Mouse (Mus musculus): ENCODE results near the gene Crtc1. TPM values are rescaled to one million over a fixed set of nuclear protein-coding genes. Genes with fewer than 3 reads are reported as not detected.
A peak's percentile ranks its signal among the peaks of the same experiment; 100 is the strongest.

The Crtc1 gene
- polyA plus RNA-seq, 1 experiment: 15.1 TPM

GRCm38 (mm10) chr8:70352657-70353151, 86.7 kb downstream of the Crtc1 start:
- peak overlapping the region; percentile 26; the same call in 1 of the 2 replicates for H3K27ac ChIP-seq (ENCODE audit: insufficient read depth, low read depth, low read length)
- H3K36me3 ChIP-seq (ENCODE audit: control insufficient read depth, insufficient read depth, low read length): peaks cover 6% of the 10 kb centered on the region; the same call in 1 of the 2 replicates
- WGBS: under 1% methylated on average over 64 of the region's 64 CpGs
- H3K27me3 ChIP-seq (ENCODE audit: control insufficient read depth, insufficient read depth, low read length): no peaks in the 10 kb centered on the region
- H3K4me1 ChIP-seq (ENCODE audit: control insufficient read depth, insufficient read depth, insufficient read length, low read length): peaks cover 46% of the 10 kb centered on the region
- peak overlapping the region; percentile 89 for H3K4me3 ChIP-seq (ENCODE audit: low read depth, low read length)
- no peak for TF ChIP-seq POLR2A (IDR thresholded peaks at IDR 0.05; ENCODE audit: low read depth, low read length)
- no peak for TF ChIP-seq CTCF (IDR thresholded peaks at IDR 0.05; ENCODE audit: extremely low read depth, insufficient read length, insufficient replicate concordance, low read depth, low read length)

- Histone ChIP-seq H3K36me3 (ENCODE audit: control insufficient read depth, insufficient read depth, low read length) (peaks cover 6% of the 10 kb centered on the region; the same call in 1 of the 2 replicates), H3K4me1 (ENCODE audit: control insufficient read depth, insufficient read depth, insufficient read length, low read length) (peaks cover 52% of the 10 kb centered on the region), H3K27me3 (ENCODE audit: control insufficient read depth, insufficient read depth, low read length) (no peaks in the 10 kb centered on the region), H3K4me3 (ENCODE audit: low read depth, low read length) (peak overlapping the region; percentile 89), H3K27ac (ENCODE audit: insufficient read depth, low read depth, low read length) (peak overlapping the region; percentile 26)
- WGBS: 10% methylated on average over 3 of the region's 3 CpGs
- TF ChIP-seq POLR2A (IDR thresholded peaks at IDR 0.05; ENCODE audit: low read depth, low read length) (no peak), CTCF (IDR thresholded peaks at IDR 0.05; ENCODE audit: extremely low read depth, insufficient read length, insufficient replicate concordance, low read depth, low read length) (no peak)
Observed at GRCm38 (mm10) chr8:70352000-70352384, 87.4 kb downstream of the Crtc1 start.

- TF ChIP-seq POLR2A (IDR thresholded peaks at IDR 0.05; ENCODE audit: low read depth, low read length) (no peak), CTCF (IDR thresholded peaks at IDR 0.05; ENCODE audit: extremely low read depth, insufficient read length, insufficient replicate concordance, low read depth, low read length) (no peak)
- H3K27ac ChIP-seq (ENCODE audit: insufficient read depth, low read depth, low read length): peak overlapping the region; percentile 26; the same call in 1 of the 2 replicates
- H3K27me3 ChIP-seq (ENCODE audit: control insufficient read depth, insufficient read depth, low read length): no peaks in the 10 kb centered on the region
- 9% methylated on average over 15 of the region's 15 CpGs for WGBS
- H3K4me1 ChIP-seq (ENCODE audit: control insufficient read depth, insufficient read depth, insufficient read length, low read length): peaks cover 52% of the 10 kb centered on the region
- H3K36me3 ChIP-seq (ENCODE audit: control insufficient read depth, insufficient read depth, low read length): peaks cover 6% of the 10 kb centered on the region; the same call in 1 of the 2 replicates
- peak overlapping the region; percentile 89 for H3K4me3 ChIP-seq (ENCODE audit: low read depth, low read length)
Observed at GRCm38 (mm10) chr8:70351035-70351999, 88.1 kb downstream of the Crtc1 start.

- no peaks in the 10 kb centered on the region for H3K27me3 ChIP-seq (ENCODE audit: control insufficient read depth, insufficient read depth, low read length)
- no peak overlapping the region for H3K4me3 ChIP-seq (ENCODE audit: low read depth, low read length)
- TF ChIP-seq POLR2A (IDR thresholded peaks at IDR 0.05; ENCODE audit: low read depth, low read length) (no peak), CTCF (IDR thresholded peaks at IDR 0.05; ENCODE audit: extremely low read depth, insufficient read length, insufficient replicate concordance, low read depth, low read length) (no peak)
- WGBS: 22% methylated on average over 1 of the region's 1 CpGs
- H3K4me1 ChIP-seq (ENCODE audit: control insufficient read depth, insufficient read depth, insufficient read length, low read length): peaks cover 47% of the 10 kb centered on the region
- H3K27ac ChIP-seq (ENCODE audit: insufficient read depth, low read depth, low read length): peak overlapping the region; percentile 73
- H3K36me3 ChIP-seq (ENCODE audit: control insufficient read depth, insufficient read depth, low read length): peaks cover 17% of the 10 kb centered on the region
Observed at GRCm38 (mm10) chr8:70347860-70348420, 91.4 kb downstream of the Crtc1 start.

- TF ChIP-seq CTCF (IDR thresholded peaks at IDR 0.05; ENCODE audit: extremely low read depth, insufficient read length, insufficient replicate concordance, low read depth, low read length) (no peak), POLR2A (IDR thresholded peaks at IDR 0.05; ENCODE audit: low read depth, low read length) (no peak)
- Histone ChIP-seq H3K27ac (ENCODE audit: insufficient read depth, low read depth, low read length) (peak overlapping the region; percentile 69), H3K4me3 (ENCODE audit: low read depth, low read length) (no peak overlapping the region), H3K27me3 (ENCODE audit: control insufficient read depth, insufficient read depth, low read length) (no peaks in the 10 kb centered on the region), H3K4me1 (ENCODE audit: control insufficient read depth, insufficient read depth, insufficient read length, low read length) (peaks cover 47% of the 10 kb centered on the region), H3K36me3 (ENCODE audit: control insufficient read depth, insufficient read depth, low read length) (peaks cover 21% of the 10 kb centered on the region)
- 34% methylated on average over 4 of the region's 4 CpGs for WGBS
Observed at GRCm38 (mm10) chr8:70347443-70347842, 91.9 kb downstream of the Crtc1 start.

- no peak overlapping the region for H3K27ac ChIP-seq (ENCODE audit: insufficient read depth, low read depth, low read length)
- H3K27me3 ChIP-seq (ENCODE audit: control insufficient read depth, insufficient read depth, low read length): no peaks in the 10 kb centered on the region
- H3K4me1 ChIP-seq (ENCODE audit: control insufficient read depth, insufficient read depth, insufficient read length, low read length): peaks cover 21% of the 10 kb centered on the region
- H3K36me3 ChIP-seq (ENCODE audit: control insufficient read depth, insufficient read depth, low read length): peaks cover 49% of the 10 kb centered on the region
- 53% methylated on average over 2 of the region's 2 CpGs for WGBS
- H3K4me3 ChIP-seq (ENCODE audit: low read depth, low read length): no peak overlapping the region
- TF ChIP-seq CTCF (IDR thresholded peaks at IDR 0.05; ENCODE audit: extremely low read depth, insufficient read length, insufficient replicate concordance, low read depth, low read length): no peak
- TF ChIP-seq POLR2A (IDR thresholded peaks at IDR 0.05; ENCODE audit: low read depth, low read length): no peak
Observed at GRCm38 (mm10) chr8:70344279-70344678, 95.1 kb downstream of the Crtc1 start.

GRCm38 (mm10) chr8:70343696-70344095, 95.7 kb downstream of the Crtc1 start:
- Histone ChIP-seq H3K36me3 (ENCODE audit: control insufficient read depth, insufficient read depth, low read length) (peaks cover 49% of the 10 kb centered on the region), H3K4me1 (ENCODE audit: control insufficient read depth, insufficient read depth, insufficient read length, low read length) (peaks cover 15% of the 10 kb centered on the region), H3K27me3 (ENCODE audit: control insufficient read depth, insufficient read depth, low read length) (no peaks in the 10 kb centered on the region), H3K4me3 (ENCODE audit: low read depth, low read length) (no peak overlapping the region), H3K27ac (ENCODE audit: insufficient read depth, low read depth, low read length) (no peak overlapping the region)
- peak; percentile 51; the same call in 1 of the 2 replicates for TF ChIP-seq CTCF (IDR thresholded peaks at IDR 0.05; ENCODE audit: extremely low read depth, insufficient read length, insufficient replicate concordance, low read depth, low read length)
- no peak for TF ChIP-seq POLR2A (IDR thresholded peaks at IDR 0.05; ENCODE audit: low read depth, low read length)
- 58% methylated on average over 6 of the region's 6 CpGs for WGBS
